Mouse (Mus musculus) right cerebral cortex, postnatal 25 days (tissue): Measurements from ENCODE around the gene Eif5a2.
"Not testable (repeated sequence)": the region's sequence is repeated elsewhere in the genome, so short reads cannot be mapped to it uniquely, and the experiment has no call there.

Source experiments
- DNase-seq: peaks from one replicate; pipeline ENCODE4 v3.0.0; 2022

Eif5a2 gene

GRCm38 (mm10) chr3:28780994-28781393 lies at the start of gene Eif5a2:
TSS of gene Eif5a2 (plus strand) at chr3:28781276.
- DNase-seq: peak; percentile 93

- DNase-seq: no peak
These were observed 46.4 kb upstream of the Eif5a2 start for GRCm38 (mm10) chr3:28734712-28735111.

- no peak for DNase-seq
These were observed 44.1 kb upstream of the Eif5a2 start for GRCm38 (mm10) chr3:28736981-28737380.

GRCm38 (mm10) chr3:28740353-28740752 lies 40.7 kb upstream of the Eif5a2 start:
- no peak for DNase-seq

- no peak for DNase-seq
These were observed 37.8 kb upstream of the Eif5a2 start for GRCm38 (mm10) chr3:28743251-28743650.

GRCm38 (mm10) chr3:28745835-28746483 lies 35.1 kb upstream of the Eif5a2 start:
- DNase-seq: peak; percentile 70

GRCm38 (mm10) chr3:28748151-28748550 lies 32.9 kb upstream of the Eif5a2 start:
- no peak for DNase-seq

- no peak for DNase-seq
These were observed 32.1 kb upstream of the Eif5a2 start for GRCm38 (mm10) chr3:28748956-28749355.

GRCm38 (mm10) chr3:28755477-28755876 lies 25.6 kb upstream of the Eif5a2 start:
- DNase-seq: no peak

GRCm38 (mm10) chr3:28761225-28761789 lies 19.8 kb upstream of the Eif5a2 start:
- no peak for DNase-seq

- no peak for DNase-seq
These were observed 14.1 kb upstream of the Eif5a2 start for GRCm38 (mm10) chr3:28766935-28767334.

- no peak for DNase-seq
These were observed 12.9 kb upstream of the Eif5a2 start for GRCm38 (mm10) chr3:28768222-28768621.

GRCm38 (mm10) chr3:28772919-28773318 lies 8.2 kb upstream of the Eif5a2 start:
- DNase-seq: not testable (repeated sequence)

GRCm38 (mm10) chr3:28775361-28775760 lies 5.7 kb upstream of the Eif5a2 start:
- no peak for DNase-seq

GRCm38 (mm10) chr3:28775958-28776357 lies 5.1 kb upstream of the Eif5a2 start:
- no peak for DNase-seq

GRCm38 (mm10) chr3:28776491-28776890 lies 4.6 kb upstream of the Eif5a2 start:
- DNase-seq: no peak

GRCm38 (mm10) chr3:28780511-28780910 lies 565 bp upstream of the Eif5a2 start:
- DNase-seq: no peak

GRCm38 (mm10) chr3:28781422-28781821 lies 346 bp downstream of the Eif5a2 start:
- no peak for DNase-seq

GRCm38 (mm10) chr3:28781848-28782247 lies 772 bp downstream of the Eif5a2 start:
- DNase-seq: no peak

GRCm38 (mm10) chr3:28784176-28784575 lies 3.1 kb downstream of the Eif5a2 start:
- DNase-seq: no peak

- no peak for DNase-seq
These were observed 13.8 kb downstream of the Eif5a2 start for GRCm38 (mm10) chr3:28794835-28795234.

GRCm38 (mm10) chr3:28805301-28806097 lies 24.4 kb downstream of the Eif5a2 start, which contains the start of gene Rpl22l1:
TSS of gene Rpl22l1 (plus strand) at chr3:28805436.
- DNase-seq: peak; percentile 98

GRCm38 (mm10) chr3:28808039-28808643 lies 27.1 kb downstream of the Eif5a2 start:
- no peak for DNase-seq
